Mouse (Mus musculus): ENCODE results near the gene 1700015G11Rik.

1700015G11Rik gene

DNA sequence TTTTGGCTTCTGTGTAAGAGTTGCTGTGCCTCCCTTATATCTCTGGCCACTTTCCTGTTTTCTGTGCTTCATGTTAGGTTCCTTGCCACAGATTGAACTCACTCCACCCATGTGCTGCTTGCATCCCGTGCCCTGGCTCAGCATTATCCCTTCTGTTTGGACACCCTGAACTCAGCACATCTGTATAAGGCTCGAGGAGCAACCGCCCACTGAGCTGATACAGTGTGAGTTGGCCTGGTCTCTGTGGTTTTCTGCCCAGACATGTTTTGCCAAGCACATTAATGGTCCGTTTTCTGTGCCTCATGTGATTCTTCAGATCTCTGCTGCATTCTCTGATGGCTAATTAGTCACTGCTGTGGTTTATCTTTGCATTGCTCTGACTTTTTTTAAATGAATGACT is 47.9 kb downstream of the 1700015G11Rik start:
- DNase-seq (ENCODE audit: low spot score in 2 of 2), result no peak

DNA sequence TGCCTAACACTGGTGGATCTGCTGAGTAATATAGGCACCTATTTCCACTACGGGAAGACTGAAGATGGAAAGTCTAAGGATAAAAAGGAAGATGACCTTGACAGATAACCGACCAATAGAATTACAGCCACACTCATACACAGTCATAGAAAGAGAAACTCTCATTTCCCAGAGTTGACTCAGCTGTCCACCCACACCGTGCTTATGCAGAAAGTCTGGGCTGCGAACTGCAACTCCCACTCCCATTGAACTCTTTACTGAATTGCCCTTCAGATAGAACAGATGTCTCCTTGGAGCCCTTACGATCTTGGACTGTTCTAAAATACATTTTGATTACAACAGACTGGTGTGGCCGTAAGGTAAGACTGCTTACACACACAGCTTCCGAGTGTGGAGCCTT is 50.8 kb downstream of the 1700015G11Rik start:
- no peak for DNase-seq (ENCODE audit: low spot score in 2 of 2)

DNA sequence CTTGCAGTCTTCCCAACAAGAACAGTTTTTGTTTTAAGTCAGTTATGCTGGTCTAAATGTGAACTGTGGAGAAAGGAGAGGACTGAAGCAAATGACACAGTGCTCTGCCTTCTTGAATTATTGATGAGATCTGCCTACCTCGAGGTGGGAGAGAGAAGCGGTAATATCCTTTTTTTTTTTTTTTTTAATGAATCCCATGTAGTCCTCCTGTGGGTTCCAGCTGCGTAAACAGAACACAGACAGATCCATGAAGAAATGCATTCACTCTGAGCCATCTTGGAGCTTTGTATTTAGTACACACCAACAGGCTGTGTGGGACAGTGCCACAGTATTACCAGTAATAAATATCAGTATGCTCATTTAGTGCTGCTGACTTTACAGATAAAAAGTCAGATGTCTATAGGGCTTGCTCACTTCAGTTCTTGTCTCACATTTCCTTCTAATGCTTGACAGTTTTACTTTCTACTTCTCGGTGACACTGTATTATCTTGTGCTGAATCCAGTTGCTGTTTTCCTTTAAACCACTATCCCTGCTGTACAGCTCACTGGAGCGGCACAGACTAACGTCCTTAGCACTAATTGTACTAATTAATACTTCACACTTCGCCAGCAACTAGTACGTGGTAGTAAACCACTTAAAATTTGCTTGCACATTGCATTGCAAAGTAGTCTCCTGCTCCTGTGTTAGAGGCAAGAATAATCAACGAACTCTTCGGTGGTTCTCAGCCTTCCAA is 53.1 kb downstream of the 1700015G11Rik start:
- DNase-seq (ENCODE audit: low spot score in 2 of 2), result no peak

All from heart, adult 9 months (tissue).